Mouse (Mus musculus) layer of hippocampus, postnatal 25 days (tissue): Measurements from ENCODE around the gene Xrcc3. TPM values are rescaled to one million over a fixed set of nuclear protein-coding genes. Genes with fewer than 3 reads are reported as not detected.

ENCODE experiments used
- DNase-seq, 2 experiments: peaks; one replicate each; pipeline ENCODE4 v3.0.0; 2022; ENCODE audit warnings: mixed read lengths in 2 of 2, low spot score in 1 of 2; ENCODE audit errors: extremely low spot score in 1 of 2
- total RNA-seq, 2 experiments: library from RNA; stranded (reverse); gene quantifications; 2 replicates each; pipeline ENCODE4 v1.2.3; 2021

Xrcc3 gene
- total RNA-seq, 2 experiments from 2014 or later, result 4.2 to 4.6 TPM

DNA sequence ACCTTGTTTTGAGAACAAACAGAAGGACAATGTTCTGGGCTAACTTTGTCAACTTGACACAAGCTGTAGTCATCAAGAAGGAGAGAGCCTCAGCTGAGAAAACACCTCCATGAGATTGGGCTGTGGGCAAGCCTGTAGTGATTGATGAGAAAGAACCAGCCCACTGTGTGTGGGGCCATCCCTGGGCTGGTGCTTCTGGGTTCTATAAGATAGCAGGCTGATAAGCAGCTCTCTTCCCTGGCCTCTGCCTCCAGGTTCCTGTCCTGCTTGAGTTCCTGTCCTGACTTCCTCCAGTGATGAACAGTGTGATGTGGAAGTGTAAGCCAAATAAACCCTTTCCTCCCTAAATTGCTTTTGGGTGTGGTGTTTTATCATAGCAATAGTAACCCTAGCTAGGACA lies 59.0 kb downstream of the Xrcc3 start:
- no peak for DNase-seq

DNA sequence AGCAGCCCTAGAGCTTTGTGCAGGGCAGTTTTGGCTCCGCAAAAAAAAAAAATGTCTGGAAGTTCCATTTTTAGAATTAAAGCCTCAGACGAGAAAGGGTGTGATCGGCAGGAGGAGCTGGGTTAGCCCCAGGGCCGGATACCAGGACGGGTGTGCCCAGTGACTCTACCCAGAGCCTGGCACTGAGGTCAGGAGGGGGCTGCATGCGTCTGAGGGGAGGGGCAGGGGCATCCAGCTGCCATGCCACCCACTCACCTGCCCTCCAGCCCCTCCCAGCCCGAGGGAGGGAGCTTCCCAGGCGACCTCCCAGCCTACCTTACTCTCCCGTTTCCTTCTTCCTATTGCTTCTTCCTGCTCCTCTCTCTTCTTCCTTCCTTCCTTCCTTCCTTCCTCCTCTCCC lies 60.3 kb downstream of the Xrcc3 start:
- DNase-seq, result no peak

Other genes with a start within 250 kb of the Xrcc3 start
- 100 to 1,000 TPM; 103 to 116 TPM for gene Mark3, start 239.3 kb downstream of the Xrcc3 start, total RNA-seq
- 1,000 to 10,000 TPM; 1,260 to 1,351 TPM for gene Ckb, start 141.5 kb downstream of the Xrcc3 start, total RNA-seq
- gene Trmt61a, start 135.8 kb downstream of the Xrcc3 start, total RNA-seq, result 10 to 100 TPM; 17.1 to 19.7 TPM
- gene Bag5, start 100.6 kb downstream of the Xrcc3 start, total RNA-seq, result 10 to 100 TPM; 46.7 to 54.1 TPM
- 10 to 100 TPM; 36.2 to 38.9 TPM for gene Apopt1, start 100.6 kb downstream of the Xrcc3 start, total RNA-seq
- 100 to 1,000 TPM; 701 to 727 TPM for gene Klc1, start 55.0 kb downstream of the Xrcc3 start, total RNA-seq
- gene Zfyve21, start 297 bp upstream of the Xrcc3 start, total RNA-seq, result 10 to 100 TPM; 21.6 to 21.7 TPM
- gene Ppp1r13b, start 94.2 kb upstream of the Xrcc3 start, total RNA-seq, result 10 to 100 TPM; 89.5 to 91.9 TPM
- 100 to 1,000 TPM; 374 to 410 TPM for gene Atp5mpl, start 153.1 kb upstream of the Xrcc3 start, total RNA-seq
- under 1 TPM; 0.09 to 0.22 TPM for gene Tdrd9, start 157.7 kb upstream of the Xrcc3 start, total RNA-seq
- not detected for gene Rd3l, start 167.4 kb upstream of the Xrcc3 start, total RNA-seq